Mouse (Mus musculus) left cerebral cortex, adult 2 months (tissue): ENCODE measurements around the gene Ptges2. TPM values are rescaled to one million over a fixed set of nuclear protein-coding genes. Genes with fewer than 3 reads are reported as not detected.
A peak's percentile ranks its signal among the peaks of the same experiment; 100 is the strongest.

Experiments
- DNase-seq, 2 experiments: peaks; one replicate each; pipeline ENCODE4 v3.0.0; 2021 to 2022; ENCODE audit warnings: low spot score in 2 of 2, mixed read lengths in 1 of 2; ENCODE audit errors: extremely low spot score in 1 of 2
- H3K27ac ChIP-seq: fragments of 200-600 bp; 2 replicates; pipeline ENCODE4 v1.8.1; 2022
- H3K4me3 ChIP-seq: fragments of 200-600 bp; 2 replicates; pipeline ENCODE4 v1.8.1; 2022
- CTCF ChIP-seq: fragments of 200-600 bp; IDR thresholded peaks from 2 replicates; pipeline ENCODE4 v1.8.1; 2022; ENCODE audit warnings: antibody characterized with exemption, mild to moderate bottlenecking, moderate library complexity
- intact Hi-C: fragments of 180-260 bp; cut with DNase I; formaldehyde crosslinking; loops from one replicate; pipeline ENCODE4 v1.15.1; 2025
- long read RNA-seq, 2 experiments: library from polyadenylated mRNA; stranded (forward); transcript quantifications; one replicate each; pipeline ENCODE4 v2.0.0; 2021; ENCODE audit warnings: borderline mapping rate in 2 of 2
- total RNA-seq, 2 experiments: library from RNA; stranded (reverse); gene quantifications; 2 replicates each; pipeline ENCODE4 v1.2.3; 2021

Gene Ptges2
- 10 to 100 TPM; 47.2 to 47.8 TPM for total RNA-seq
- long read RNA-seq, experiment 1, full-length matches to known transcripts, result 47 of 59 reads
- long read RNA-seq, experiment 1, partial matches to known transcripts, result 5 of 59 reads
- long read RNA-seq, experiment 1, other reads (novel, unspliced or antisense), result 7 of 59 reads
- long read RNA-seq, experiment 2, full-length matches to known transcripts, result 24 of 36 reads
- long read RNA-seq, experiment 2, partial matches to known transcripts, result 6 of 36 reads
- long read RNA-seq, experiment 2, other reads (novel, unspliced or antisense), result 6 of 36 reads

- TF ChIP-seq CTCF, result no peak
- DNase-seq, result peak; percentile 85 to 91
- intact Hi-C loops, result no loop called here
- H3K4me3 ChIP-seq, result peak within 1 kb of the TSS; percentile 84
- H3K27ac ChIP-seq, result peak within 1 kb of the TSS; percentile 97
Observed at GRCm38 (mm10) chr2:32395484-32395945, at the start of gene Ptges2. Ptges2 (plus strand) TSS chr2:32395896.

DNA sequence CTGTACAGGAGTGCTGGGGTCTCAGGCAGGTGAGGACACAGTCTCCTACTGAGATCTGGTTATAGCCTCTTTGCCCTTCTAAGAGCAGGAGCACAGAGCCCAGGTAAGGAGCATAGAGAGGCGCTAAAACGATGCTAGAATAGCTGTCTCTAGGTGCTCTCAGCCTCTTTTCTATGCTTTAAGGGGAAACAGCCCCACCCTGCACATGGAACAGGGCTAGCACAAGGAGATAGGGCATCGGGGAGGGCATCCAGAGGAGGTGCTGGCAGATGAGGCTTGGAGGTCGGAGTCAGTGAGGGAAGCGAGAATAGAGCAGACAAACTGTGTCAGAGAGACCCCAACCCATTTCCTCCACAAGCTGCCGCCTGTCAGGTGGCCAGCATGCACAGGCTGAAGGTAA, 48.7 kb upstream of the Ptges2 start:
- Histone ChIP-seq H3K4me3 (no peak overlapping the region; the same call in 1 of the 2 replicates), H3K27ac (peak overlapping the region; percentile 99)
- no peak for TF ChIP-seq CTCF
- no peak for DNase-seq
- intact Hi-C loops, result no loop called here

DNA sequence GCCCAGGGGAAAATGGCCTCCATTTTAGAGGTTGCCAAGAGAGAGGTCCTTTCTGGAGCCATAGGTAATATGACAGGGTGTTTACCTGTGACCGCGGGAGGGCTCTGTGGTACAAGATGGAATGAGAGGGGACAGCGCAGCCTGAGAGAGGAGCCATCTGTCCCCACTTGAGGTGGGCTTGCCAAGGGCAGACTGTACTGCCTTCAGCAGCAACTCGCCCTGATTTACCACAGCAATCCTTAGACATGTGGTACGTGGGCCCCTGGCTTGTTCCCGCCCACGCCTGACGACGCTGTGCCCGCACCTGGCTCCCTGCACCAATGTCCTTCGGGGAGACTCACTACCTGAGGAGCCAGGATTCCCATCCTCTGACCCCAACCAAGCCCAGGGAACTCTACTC, 47.4 kb upstream of the Ptges2 start:
- peak overlapping the region; percentile 99 for H3K27ac ChIP-seq
- peak overlapping the region; percentile 92 for H3K4me3 ChIP-seq
- intact Hi-C loops, result no loop called here
- TF ChIP-seq CTCF, result no peak
- peak in 1 of 2 experiments; percentile 69 for DNase-seq

GRCm38 (mm10) chr2:32349625-32350255, 46.0 kb upstream of the Ptges2 start:
- intact Hi-C loops, result no loop called here
- no peak for DNase-seq
- TF ChIP-seq CTCF, result no peak
- Histone ChIP-seq H3K27ac (peak overlapping the region; percentile 99), H3K4me3 (peak overlapping the region; percentile 92)

DNA sequence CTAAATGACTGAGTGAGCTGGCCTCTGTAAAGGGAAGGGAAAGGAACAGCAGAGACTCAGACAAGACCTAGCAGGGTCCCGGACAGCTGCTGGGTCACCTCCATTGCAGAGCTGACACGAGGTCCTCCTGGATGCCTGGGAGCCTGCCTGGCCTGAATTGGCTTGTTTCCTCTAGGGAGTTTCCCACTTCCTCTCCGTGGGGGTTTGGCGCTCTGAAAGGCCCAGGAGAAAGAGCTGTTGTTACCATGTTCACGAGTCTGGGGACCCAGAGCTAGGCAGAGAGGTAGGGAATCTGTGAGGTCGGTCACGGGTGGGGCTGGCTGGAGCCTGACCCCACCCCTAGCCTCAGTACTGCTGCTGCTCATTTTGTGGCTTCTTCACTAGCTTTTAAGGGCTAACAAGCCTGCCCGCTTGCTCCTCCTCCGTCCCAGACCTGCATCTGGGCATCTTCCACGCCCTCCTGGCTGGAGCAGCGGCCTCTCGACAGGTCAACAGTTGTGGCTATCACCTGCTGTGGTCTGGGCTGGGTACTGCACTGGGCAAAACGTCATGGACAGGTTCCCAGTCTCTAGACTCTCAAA, 45.1 kb upstream of the Ptges2 start:
- TF ChIP-seq CTCF, result no peak

DNA sequence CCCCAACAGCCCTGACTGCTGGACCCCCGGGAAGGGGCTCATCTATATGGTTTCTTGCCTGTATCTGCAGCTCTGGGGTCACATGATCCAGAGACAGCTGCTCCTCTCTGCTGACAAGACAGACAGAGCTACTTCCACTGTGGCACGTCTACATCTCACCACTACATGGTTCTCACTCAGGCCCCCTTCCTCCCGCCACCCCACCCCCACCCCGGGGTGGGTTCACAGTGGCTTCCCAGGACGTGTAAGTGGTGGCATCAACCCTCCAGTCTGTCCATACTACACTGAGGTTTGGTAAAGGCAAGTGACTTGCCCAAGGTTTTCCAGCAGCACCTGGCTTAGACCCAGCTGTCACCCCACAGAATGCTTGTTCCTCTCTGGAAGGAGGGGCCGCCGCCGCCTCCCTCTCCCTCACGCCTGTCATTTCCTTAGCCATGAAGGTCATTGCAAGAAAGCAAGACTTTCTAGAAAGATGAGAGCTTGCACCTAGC, 44.2 kb upstream of the Ptges2 start:
- intact Hi-C loops, result no loop called here
- no peak for DNase-seq
- Histone ChIP-seq H3K27ac (peak overlapping the region; percentile 99), H3K4me3 (peak overlapping the region; percentile 92)
- TF ChIP-seq CTCF, result no peak

More for the DNA sequence above, 45.1 kb upstream of the Ptges2 start:
- DNase-seq, result no peak
- Histone ChIP-seq H3K27ac (peak overlapping the region; percentile 99), H3K4me3 (peak overlapping the region; percentile 92)
- intact Hi-C loops, result no loop called here

DNA sequence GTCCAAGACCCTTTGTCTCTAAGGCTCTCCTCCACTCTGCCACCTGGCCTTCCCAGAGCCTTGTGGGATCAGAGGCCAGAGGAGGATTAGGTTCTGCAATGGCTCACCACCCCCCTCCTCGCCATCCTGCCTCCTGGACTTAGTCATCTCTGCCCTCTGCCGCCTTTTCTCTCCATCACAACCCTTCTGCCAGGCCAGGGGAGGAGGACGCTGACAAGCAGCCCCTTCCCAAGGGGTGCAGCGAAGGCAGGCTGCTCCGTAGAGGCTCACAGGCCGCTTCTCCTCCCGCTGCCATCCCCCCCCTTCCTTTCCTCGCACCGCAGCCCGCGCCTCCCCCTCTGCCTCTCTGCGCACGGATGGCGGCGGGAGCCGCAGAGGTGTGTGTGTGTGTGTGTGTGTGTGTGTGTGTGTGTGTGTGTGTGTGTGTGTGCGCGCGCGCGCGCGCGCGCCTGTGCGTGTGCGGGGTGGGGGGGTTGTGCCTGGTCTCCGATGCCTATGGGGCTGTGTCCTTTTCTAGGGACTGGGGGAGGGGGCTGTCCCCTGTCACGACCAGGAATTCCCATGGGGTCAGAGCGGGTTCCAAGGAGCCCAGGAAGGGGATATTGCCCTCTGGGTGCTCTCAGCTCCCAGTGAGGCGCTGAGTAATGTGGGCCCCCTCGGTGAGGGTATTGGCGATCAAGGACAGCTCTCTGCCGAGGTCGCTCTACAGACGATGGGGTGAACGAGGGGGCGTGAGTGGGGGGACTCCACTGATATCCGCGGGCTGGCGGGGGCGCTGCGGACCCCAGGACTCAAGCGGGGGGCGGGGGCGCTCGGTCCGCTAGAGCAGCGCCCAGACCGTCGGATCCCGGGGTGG, 43.3 kb upstream of the Ptges2 start, which contains the start of gene Ciz1:
Gene Ciz1 (plus strand): TSS at position 177 of the 856 bp plus-strand sequence.
- no peak for TF ChIP-seq CTCF
- intact Hi-C loops, result no loop called here
- DNase-seq, result peak; percentile 67 to 72
- H3K4me3 ChIP-seq, result peak within 1 kb of the TSS; percentile 92
- peak within 1 kb of the TSS; percentile 99 for H3K27ac ChIP-seq

- Histone ChIP-seq H3K4me3 (peak within 1 kb of the TSS; percentile 92), H3K27ac (peak within 1 kb of the TSS; percentile 99)
- DNase-seq, result peak; percentile 94 to 98
- intact Hi-C loops, result no loop called here
- no peak; the same call in none of the 2 replicates for TF ChIP-seq CTCF
Observed at GRCm38 (mm10) chr2:32353007-32353542, 42.6 kb upstream of the Ptges2 start, which contains the start of gene Dnm1. Dnm1 (minus strand) TSS chr2:32353338.

GRCm38 (mm10) chr2:32353836-32354235, 41.9 kb upstream of the Ptges2 start:
- intact Hi-C loops, result no loop called here
- Histone ChIP-seq H3K4me3 (no peak overlapping the region), H3K27ac (peak overlapping the region; percentile 99)
- no peak; the same call in 1 of the 2 replicates for TF ChIP-seq CTCF
- no peak for DNase-seq

DNA sequence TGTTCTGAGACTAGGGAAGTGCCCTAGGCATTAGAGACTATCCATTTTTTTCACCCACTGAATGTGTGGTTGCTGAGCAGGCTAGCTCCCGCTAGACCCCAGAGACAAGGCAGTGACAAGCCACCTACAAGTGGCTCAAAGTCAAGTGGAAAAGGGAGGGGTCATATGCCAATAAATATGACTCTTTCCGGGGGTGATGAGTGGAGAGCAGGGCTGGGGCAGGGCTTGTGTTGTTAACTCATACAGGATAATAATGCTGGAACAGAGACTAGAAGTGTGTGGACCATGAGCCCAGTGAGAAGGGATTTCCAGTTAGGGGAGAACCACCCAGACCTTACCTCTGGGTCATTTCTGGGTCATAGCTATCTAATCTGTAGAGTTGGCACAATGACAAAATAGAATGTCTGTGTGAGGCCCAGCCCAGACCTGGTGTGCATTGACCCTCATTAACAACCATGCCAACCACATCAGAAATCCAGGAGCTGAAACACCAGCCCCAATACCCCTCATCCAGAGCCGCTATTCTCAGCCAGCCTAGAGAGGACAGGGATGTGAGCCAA, 41.3 kb upstream of the Ptges2 start:
- DNase-seq, result no peak
- intact Hi-C loops, result no loop called here
- Histone ChIP-seq H3K4me3 (no peak overlapping the region), H3K27ac (no peak overlapping the region)
- TF ChIP-seq CTCF, result no peak

DNA sequence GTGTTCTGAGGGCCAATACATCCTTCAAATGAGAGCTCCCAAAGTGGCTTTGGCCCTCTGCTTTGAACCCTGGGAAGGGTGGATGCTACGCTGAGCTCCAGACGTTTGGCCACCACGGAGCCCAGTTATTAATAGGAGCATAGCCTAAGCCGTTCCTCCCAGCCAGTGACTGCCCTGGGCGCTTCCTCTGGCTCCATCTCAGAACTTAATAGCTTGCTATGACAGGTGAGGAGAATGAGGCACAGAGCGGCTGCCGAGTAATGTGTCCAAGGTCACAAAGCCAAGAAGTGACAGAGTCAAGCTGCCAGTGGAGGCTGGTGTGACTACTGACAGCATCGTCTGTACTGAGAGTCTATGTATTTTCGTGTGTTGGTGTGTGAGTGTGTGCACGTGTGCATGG, 39.5 kb upstream of the Ptges2 start:
- no peak for TF ChIP-seq CTCF
- intact Hi-C loops, result no loop called here
- H3K27ac ChIP-seq, result no peak overlapping the region

More for the DNA sequence above, 39.5 kb upstream of the Ptges2 start:
- no peak for DNase-seq
- no peak overlapping the region for H3K4me3 ChIP-seq
